Mouse (Mus musculus) urinary bladder, postnatal 0 days (tissue): Measurements from ENCODE around the gene Olfr701. TPM values are rescaled to one million over a fixed set of nuclear protein-coding genes. Genes with fewer than 3 reads are reported as not detected.

Source experiments
- polyA plus RNA-seq: library from polyadenylated mRNA; unstranded; fragments of >200 nt; fragmentation: Nextera tagmentation; extraction: Ambion mirVana; gene quantifications from 2 replicates; pipeline ENCODE4 v1.2.1, GENCODE M21; 2015

Gene Olfr701
- not detected in 2 replicates for polyA plus RNA-seq

GRCm38 (mm10) chr7:106813829-106814228, at the start of gene Olfr701:
Gene Olfr701, plus strand, starts transcription at chr7:106814129.

GRCm38 (mm10) chr7:106793098-106793497, 20.8 kb upstream of the Olfr701 start, which contains the start of gene Olfr699:
Gene Olfr699, minus strand, starts transcription at chr7:106793198.

GRCm38 (mm10) chr7:106808734-106809133, 5.2 kb upstream of the Olfr701 start, which contains the start of gene Olfr700:
Gene Olfr700, minus strand, starts transcription at chr7:106808834.

GRCm38 (mm10) chr7:106833793-106834192, 19.9 kb downstream of the Olfr701 start, which contains the start of gene Olfr702:
Gene Olfr702, minus strand, starts transcription at chr7:106833893.

GRCm38 (mm10) chr7:106843060-106843459, 29.1 kb downstream of the Olfr701 start, which contains the start of gene Olfr703:
Gene Olfr703, plus strand, starts transcription at chr7:106843360.

GRCm38 (mm10) chr7:106862885-106863284, 49.0 kb downstream of the Olfr701 start, which contains the start of gene Olfr704:
Gene Olfr704, plus strand, starts transcription at chr7:106863185.

Other genes with a start within 250 kb of the Olfr701 start
- gene Olfr693, start 133.5 kb upstream of the Olfr701 start, polyA plus RNA-seq, result not detected in 2 replicates
- not detected in 2 replicates for gene Olfr694, start 122.3 kb upstream of the Olfr701 start, polyA plus RNA-seq
- gene Olfr695, start 97.7 kb upstream of the Olfr701 start, polyA plus RNA-seq, result not detected in 2 replicates
- gene Olfr697, start 71.7 kb upstream of the Olfr701 start, polyA plus RNA-seq, result not detected in 2 replicates
- not detected in 2 replicates for gene Olfr698, start 58.7 kb upstream of the Olfr701 start, polyA plus RNA-seq
- gene Olfr699, start 20.9 kb upstream of the Olfr701 start, polyA plus RNA-seq, result not detected in 2 replicates
- gene Olfr700, start 5.3 kb upstream of the Olfr701 start, polyA plus RNA-seq, result not detected in 2 replicates
- not detected in 2 replicates for gene Olfr702, start 19.8 kb downstream of the Olfr701 start, polyA plus RNA-seq
- gene Olfr703, start 29.2 kb downstream of the Olfr701 start, polyA plus RNA-seq, result not detected in 2 replicates
- gene Olfr704, start 49.1 kb downstream of the Olfr701 start, polyA plus RNA-seq, result not detected in 2 replicates
- not detected in 2 replicates for gene Olfr705, start 62.8 kb downstream of the Olfr701 start, polyA plus RNA-seq
- gene Olfr706, start 74.0 kb downstream of the Olfr701 start, polyA plus RNA-seq, result not detected in 2 replicates
- gene Olfr707, start 87.1 kb downstream of the Olfr701 start, polyA plus RNA-seq, result not detected in 2 replicates
- gene Olfr1532-ps1, start 93.9 kb downstream of the Olfr701 start, polyA plus RNA-seq, result not detected in 2 replicates
- gene Olfr709-ps1, start 118.1 kb downstream of the Olfr701 start, polyA plus RNA-seq, result not detected in 2 replicates
- not detected in 2 replicates for gene Olfr710, start 134.2 kb downstream of the Olfr701 start, polyA plus RNA-seq
- gene Olfr6, start 149.8 kb downstream of the Olfr701 start, polyA plus RNA-seq, result not detected in 2 replicates
- gene Olfr711, start 161.3 kb downstream of the Olfr701 start, polyA plus RNA-seq, result not detected in 2 replicates
- not detected in 2 replicates for gene Olfr2, start 191.9 kb downstream of the Olfr701 start, polyA plus RNA-seq
- gene Olfr713, start 217.0 kb downstream of the Olfr701 start, polyA plus RNA-seq, result not detected in 2 replicates